Mouse (Mus musculus) limb, embryonic 12.5 days (tissue): ENCODE data around the gene 2900026A02Rik. TPM values are rescaled to one million over a fixed set of nuclear protein-coding genes. Genes with fewer than 3 reads are reported as not detected.

Experiments
- ATAC-seq: fragments of 200-750 bp; cut with Nextera tagmentation; 2 replicates; pipeline ENCODE4 v1.8.0; 2017; ENCODE audit warnings: low read depth, moderate TSS enrichment; ENCODE audit not compliant: insufficient number of reproducible peaks, insufficient read depth, low FRiP score, low TSS enrichment
- H3K27ac ChIP-seq: fragments of 300-500 bp; sonication (generic); 2 replicates; pipeline ENCODE4 v1.5.1; 2016; ENCODE audit warnings: mild to moderate bottlenecking, moderate library complexity
- H3K27me3 ChIP-seq: fragments of 300-500 bp; sonication (generic); 2 replicates; pipeline ENCODE4 v1.6.1; 2016; ENCODE audit warnings: mild to moderate bottlenecking, moderate library complexity
- H3K36me3 ChIP-seq: fragments of 300-500 bp; sonication (generic); 2 replicates; pipeline ENCODE4 v1.6.1; 2016; ENCODE audit warnings: mild to moderate bottlenecking, moderate library complexity
- H3K4me1 ChIP-seq: fragments of 300-500 bp; sonication (generic); replicated peaks from 2 replicates; pipeline ENCODE4 v1.6.1; 2016
- H3K4me2 ChIP-seq: fragments of 300-500 bp; sonication (generic); 2 replicates; pipeline ENCODE4 v1.6.1; 2016; ENCODE audit warnings: mild to moderate bottlenecking, moderate library complexity
- H3K4me3 ChIP-seq: fragments of 300-500 bp; sonication (generic); replicated peaks from 2 replicates; pipeline ENCODE4 v1.5.1; 2016; ENCODE audit warnings: mild to moderate bottlenecking
- H3K9ac ChIP-seq: fragments of 300-500 bp; sonication (generic); replicated peaks from 2 replicates; pipeline ENCODE4 v1.6.1; 2016; ENCODE audit warnings: mild to moderate bottlenecking, moderate library complexity
- H3K9me3 ChIP-seq: fragments of 300-500 bp; sonication (generic); 2 replicates; pipeline ENCODE4 v1.6.1; 2016; ENCODE audit warnings: mild to moderate bottlenecking, moderate library complexity
- WGBS: fragments of 180-500 bp; shearing (Covaris S2); methylation state at CpG from one replicate; pipeline ENCODE4 v1.1.7; 2016; 5-methylcytosine and 5-hydroxymethylcytosine counted together
- polyA plus RNA-seq: library from polyadenylated mRNA; unstranded; fragments of >200 nt; fragmentation: Nextera tagmentation; extraction: Ambion mirVana; gene quantifications from 2 replicates; pipeline ENCODE4 v1.2.1, GENCODE M21; 2016

The 2900026A02Rik gene
- 3.2 and 4.9 TPM in 2 replicates for polyA plus RNA-seq

DNA sequence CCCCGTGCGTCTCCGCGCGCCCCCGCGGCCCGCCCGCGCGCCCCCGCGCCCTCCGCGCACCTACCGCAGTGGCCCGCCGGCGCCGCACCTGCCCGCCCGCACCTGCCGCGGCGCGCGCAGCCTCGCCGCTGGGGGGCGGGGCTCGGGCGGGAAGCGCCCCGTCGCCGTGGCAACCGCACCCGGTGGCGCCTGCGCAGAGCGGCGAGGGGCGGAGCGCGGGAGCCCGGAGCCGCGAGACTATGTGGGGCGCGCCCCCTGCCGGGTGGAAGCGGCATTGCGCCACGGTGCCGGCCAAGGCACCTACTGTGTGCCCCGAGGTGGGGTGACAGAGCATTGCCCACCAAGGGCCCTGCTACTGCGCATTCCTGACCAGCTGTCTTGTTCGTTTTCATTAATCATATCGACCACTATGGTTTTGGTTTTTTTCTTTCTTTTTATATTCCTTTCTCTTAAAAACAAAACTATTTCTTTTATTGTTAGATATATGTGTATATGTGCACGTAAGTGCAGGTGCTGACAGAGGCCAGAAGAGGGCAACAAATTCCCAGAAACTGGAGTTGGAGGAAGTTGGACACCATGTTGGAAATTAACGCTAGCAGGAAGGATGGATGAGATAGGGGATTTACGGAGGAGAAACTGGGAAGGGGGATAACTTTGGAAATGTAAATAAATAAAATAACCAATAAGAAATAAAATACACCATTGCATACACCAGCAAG is at the start of gene 2900026A02Rik:
TSS of gene 2900026A02Rik (minus strand) at position 90 of the 719 bp plus-strand sequence.
- no peak for ATAC-seq
- Histone ChIP-seq H3K36me3 (no peaks in the 10 kb centered on the region), H3K4me1 (peaks cover 15% of the 10 kb centered on the region; the same call in 1 of the 2 replicates), H3K9ac (peak within 1 kb of the TSS; percentile 71), H3K27me3 (peaks cover 39% of the 10 kb centered on the region), H3K9me3 (no peaks in the 10 kb centered on the region), H3K27ac (no peak within 1 kb of the TSS), H3K4me2 (peak within 1 kb of the TSS; percentile 97), H3K4me3 (peak within 1 kb of the TSS; percentile 54)
- 9% methylated on average over 58 of the region's 62 CpGs for WGBS

DNA sequence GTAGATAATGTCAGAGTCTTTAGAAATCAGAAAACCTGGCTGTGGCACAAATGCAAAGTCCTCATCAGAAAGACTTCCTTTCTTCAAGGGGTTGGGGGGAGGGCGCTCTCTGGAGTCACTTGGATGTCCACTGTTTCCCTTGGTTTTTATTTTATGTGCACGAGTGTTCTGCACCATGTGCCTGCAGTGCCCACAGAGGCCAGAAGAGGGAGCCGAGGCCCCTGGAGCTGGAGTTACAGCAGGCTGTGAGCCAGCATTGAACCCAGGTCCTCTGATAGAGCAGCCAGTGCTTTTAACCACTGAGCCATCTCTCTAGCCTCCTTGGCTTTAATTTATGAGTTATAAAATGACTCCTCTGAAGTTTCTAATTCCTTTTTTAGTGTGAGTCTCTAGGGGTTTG is 49.0 kb upstream of the 2900026A02Rik start:
- H3K4me2 ChIP-seq, result no peak overlapping the region
- no peak overlapping the region for H3K27ac ChIP-seq
- no peaks in the 10 kb centered on the region for H3K4me1 ChIP-seq
- 77% methylated on average over 3 of the region's 3 CpGs for WGBS
- no peaks in the 10 kb centered on the region; the same call in 1 of the 2 replicates for H3K9me3 ChIP-seq
- H3K9ac ChIP-seq, result no peak overlapping the region
- no peak overlapping the region for H3K4me3 ChIP-seq
- H3K36me3 ChIP-seq, result 0 out of 2 replicates have a peak, but pooled peaks cover 3% of the 10 kb centered on the region
- no peaks in the 10 kb centered on the region for H3K27me3 ChIP-seq
- no peak for ATAC-seq

DNA sequence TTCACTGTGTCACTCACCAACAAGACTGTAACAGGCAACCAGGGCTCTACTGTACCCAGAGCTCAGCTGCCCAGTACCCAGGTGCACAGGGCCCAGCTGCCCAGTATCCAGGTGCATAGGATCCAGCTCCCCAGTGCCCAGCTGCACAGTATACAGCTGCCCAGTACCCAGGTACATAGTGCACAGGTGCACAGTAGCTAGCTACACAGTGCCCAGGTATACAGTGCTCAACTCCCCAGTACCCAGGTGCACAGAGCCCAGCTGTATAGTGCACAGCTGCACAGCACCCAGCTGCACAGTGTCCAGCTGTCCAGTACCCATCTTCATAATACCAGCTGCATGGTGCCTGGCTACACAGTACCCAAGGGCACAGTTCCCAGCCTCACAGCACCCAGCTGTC is 47.2 kb upstream of the 2900026A02Rik start:
- Histone ChIP-seq H3K36me3 (no peaks in the 10 kb centered on the region), H3K4me3 (no peak overlapping the region), H3K9ac (no peak overlapping the region), H3K4me1 (no peaks in the 10 kb centered on the region), H3K27ac (no peak overlapping the region), H3K4me2 (no peak overlapping the region), H3K9me3 (peaks cover 5% of the 10 kb centered on the region), H3K27me3 (no peaks in the 10 kb centered on the region)
- ATAC-seq, result no peak

DNA sequence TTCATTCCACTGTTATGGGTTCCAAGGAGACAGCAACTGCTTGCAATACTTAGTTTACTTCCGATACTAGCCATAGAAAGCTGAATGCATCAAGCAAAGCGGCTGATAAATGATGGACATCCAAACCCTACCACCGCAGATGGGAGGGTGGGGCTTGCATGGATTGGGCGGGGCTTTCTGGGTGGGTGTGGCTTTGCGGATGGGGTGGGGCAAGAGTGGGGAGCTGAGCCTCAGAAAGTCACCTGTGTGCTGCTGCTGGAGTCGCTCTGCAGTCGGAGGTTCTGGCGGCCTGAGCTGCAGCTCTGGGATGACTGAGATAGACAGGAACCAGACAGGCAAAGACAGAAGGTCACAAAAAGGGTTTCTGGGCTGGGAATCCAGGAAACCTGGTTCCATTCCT is 44.6 kb upstream of the 2900026A02Rik start:
- Histone ChIP-seq H3K9ac (no peak overlapping the region), H3K4me3 (no peak overlapping the region), H3K27ac (no peak overlapping the region), H3K9me3 (peaks cover 5% of the 10 kb centered on the region), H3K36me3 (no peaks in the 10 kb centered on the region), H3K4me1 (no peaks in the 10 kb centered on the region), H3K27me3 (no peaks in the 10 kb centered on the region), H3K4me2 (no peak overlapping the region)
- no peak for ATAC-seq
- 78% methylated on average over 8 of the region's 8 CpGs for WGBS

DNA sequence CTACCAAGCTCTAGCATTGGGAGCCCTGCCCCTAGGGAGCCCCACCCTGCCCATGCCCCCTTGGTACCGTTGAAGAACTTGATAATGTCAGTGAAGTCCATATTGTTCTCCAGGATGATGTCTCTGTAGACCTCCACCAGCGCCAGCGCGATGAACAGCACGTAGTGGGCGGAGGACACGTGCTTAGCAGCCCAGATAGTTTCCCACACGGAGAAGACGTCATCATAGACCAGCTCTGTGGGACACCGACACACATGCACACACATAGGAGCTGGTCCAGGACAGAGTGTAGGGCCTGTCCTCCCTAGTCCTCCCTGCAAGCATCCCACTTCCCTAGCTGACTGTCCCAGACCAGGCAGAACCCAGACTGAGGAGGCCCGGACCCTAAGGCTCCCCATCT is 29.8 kb upstream of the 2900026A02Rik start:
- Histone ChIP-seq H3K27me3 (no peaks in the 10 kb centered on the region), H3K36me3 (no peaks in the 10 kb centered on the region), H3K4me2 (no peak overlapping the region), H3K4me3 (no peak overlapping the region), H3K27ac (no peak overlapping the region), H3K9me3 (no peaks in the 10 kb centered on the region), H3K4me1 (no peaks in the 10 kb centered on the region), H3K9ac (no peak overlapping the region)
- 94% methylated on average over 11 of the region's 11 CpGs for WGBS
- ATAC-seq, result no peak

DNA sequence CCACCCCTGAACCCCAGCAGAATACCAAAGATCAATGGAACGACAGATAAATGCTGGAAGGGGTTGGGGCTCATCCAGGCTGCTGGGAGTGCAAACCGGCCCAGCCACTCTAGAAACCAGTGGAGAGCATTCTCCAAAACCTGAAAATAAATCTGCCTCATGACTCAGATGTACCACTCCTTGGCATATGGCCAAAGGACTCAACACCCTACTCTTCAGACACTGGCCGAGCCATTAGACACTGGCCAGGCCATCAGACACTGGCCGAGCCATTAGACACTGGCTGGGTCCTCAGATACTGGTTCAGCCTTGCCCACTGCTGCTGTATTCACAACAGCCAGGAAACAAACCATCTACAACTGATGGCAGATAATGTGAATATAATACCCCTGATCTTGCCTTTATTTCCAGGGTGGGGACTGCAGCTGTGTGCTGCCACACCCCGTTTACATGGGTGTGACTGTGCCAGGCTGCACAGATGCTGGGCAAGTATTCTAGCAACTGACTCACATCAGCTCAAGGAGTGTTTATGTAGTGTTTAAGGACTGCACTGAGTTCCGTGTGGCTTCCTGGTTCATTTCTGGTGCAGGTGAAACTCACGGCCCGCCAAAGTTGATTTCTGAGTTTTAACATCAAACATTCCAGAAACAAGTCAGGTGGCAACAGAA is 28.4 kb upstream of the 2900026A02Rik start:
- H3K27me3 ChIP-seq, result no peaks in the 10 kb centered on the region
- no peaks in the 10 kb centered on the region for H3K36me3 ChIP-seq
- WGBS, result 83% methylated on average over 8 of the region's 8 CpGs
- H3K4me2 ChIP-seq, result no peak overlapping the region
- no peaks in the 10 kb centered on the region for H3K9me3 ChIP-seq
- H3K27ac ChIP-seq, result no peak overlapping the region
- no peaks in the 10 kb centered on the region; the same call in 1 of the 2 replicates for H3K4me1 ChIP-seq
- no peak overlapping the region for H3K4me3 ChIP-seq
- no peak overlapping the region for H3K9ac ChIP-seq
- no peak for ATAC-seq

DNA sequence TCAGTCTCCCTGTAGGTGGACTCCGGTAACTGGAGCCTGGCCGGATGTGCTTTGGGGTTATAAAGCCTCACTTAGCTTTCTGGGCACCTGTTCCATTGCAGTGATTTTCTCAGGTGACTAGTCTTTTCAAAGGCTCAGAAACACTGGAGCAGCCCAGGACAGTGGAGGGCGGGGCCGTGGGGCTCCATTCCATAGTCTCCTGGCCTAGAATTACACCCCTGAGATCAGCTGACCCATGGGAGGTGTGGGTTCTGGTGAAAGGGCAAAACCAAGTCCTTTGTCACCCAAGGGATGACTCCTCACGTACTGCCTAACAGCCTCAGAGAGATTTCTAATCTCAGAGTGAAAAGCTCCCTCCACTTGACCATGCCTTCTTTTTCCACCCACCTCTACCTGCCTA is 9.2 kb upstream of the 2900026A02Rik start:
- Histone ChIP-seq H3K27me3 (no peaks in the 10 kb centered on the region), H3K4me2 (no peak overlapping the region), H3K27ac (no peak overlapping the region), H3K4me3 (no peak overlapping the region), H3K4me1 (peaks cover 18% of the 10 kb centered on the region), H3K36me3 (no peaks in the 10 kb centered on the region), H3K9me3 (no peaks in the 10 kb centered on the region), H3K9ac (no peak overlapping the region)
- 75% methylated on average over 5 of the region's 5 CpGs for WGBS
- no peak for ATAC-seq

DNA sequence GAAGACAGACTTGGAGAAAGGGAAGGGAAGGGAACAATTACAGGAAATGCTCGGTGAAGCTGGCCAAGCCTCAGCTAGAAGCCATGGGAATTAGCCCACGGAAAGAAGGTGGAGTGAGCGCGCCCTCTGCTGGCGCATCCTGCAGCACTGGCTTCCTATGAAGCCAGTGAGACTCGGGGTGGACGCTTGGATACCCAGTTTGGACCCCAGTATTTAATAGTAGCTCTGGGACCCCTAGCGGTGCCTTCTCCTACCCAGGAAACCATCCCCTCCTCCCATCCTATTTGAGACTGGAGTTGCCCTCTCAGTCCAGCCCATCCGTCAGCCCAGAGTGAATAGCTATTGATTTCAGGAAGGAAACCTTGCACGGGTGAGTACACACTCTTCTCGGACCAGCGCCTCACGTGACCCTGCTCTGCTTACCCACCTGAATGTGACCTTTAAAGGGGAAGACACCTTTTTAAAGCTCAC is 5.6 kb upstream of the 2900026A02Rik start, which contains the start of gene Tmem211:
TSS of gene Tmem211 (plus strand) at position 278 of the 471 bp plus-strand sequence.
- under 1% methylated on average over 13 of the region's 13 CpGs for WGBS
- Histone ChIP-seq H3K27ac (no peak within 1 kb of the TSS), H3K9ac (peak within 1 kb of the TSS; percentile 28; the same call in 1 of the 2 replicates), H3K4me3 (peak within 1 kb of the TSS; percentile 29), H3K4me1 (peaks cover 19% of the 10 kb centered on the region), H3K4me2 (peak within 1 kb of the TSS; percentile 51), H3K36me3 (no peaks in the 10 kb centered on the region), H3K27me3 (no peaks in the 10 kb centered on the region; the same call in 1 of the 2 replicates), H3K9me3 (no peaks in the 10 kb centered on the region)
- peak; percentile 80 for ATAC-seq

DNA sequence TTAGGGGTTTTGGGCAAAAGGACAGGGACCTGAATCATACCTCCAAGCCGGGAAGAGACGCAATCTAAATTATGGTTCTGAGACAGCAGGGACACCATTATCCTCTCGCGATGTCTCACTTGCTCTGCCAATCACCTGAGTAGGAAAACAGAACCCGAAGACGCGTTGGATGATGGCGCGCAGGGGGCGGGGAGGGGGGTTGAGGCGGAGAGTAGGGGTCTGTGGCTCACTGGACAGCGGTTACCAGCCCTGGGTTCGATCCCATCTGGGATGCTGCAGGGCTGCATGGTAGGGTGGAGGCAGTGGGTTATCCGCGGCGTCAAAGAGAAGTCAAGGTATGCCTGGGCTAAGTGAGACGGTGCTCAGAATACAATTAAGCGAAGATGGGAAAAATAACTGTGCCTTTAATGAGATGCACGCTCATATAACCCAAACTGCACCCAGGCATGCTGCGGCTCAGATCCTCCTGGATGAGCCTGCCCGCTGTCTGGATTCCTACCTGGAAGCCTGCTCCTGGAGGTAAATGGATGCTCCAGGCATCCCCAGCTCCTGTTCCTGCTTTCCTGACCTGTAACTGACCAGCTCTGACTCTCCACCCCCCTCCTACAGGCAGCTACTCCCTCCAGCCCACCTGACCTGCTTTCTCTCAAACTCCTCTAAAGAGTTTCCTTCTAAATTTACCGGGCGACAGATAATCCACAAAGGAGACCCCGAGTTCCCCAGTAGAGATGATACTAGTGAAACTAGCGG is 4.8 kb upstream of the 2900026A02Rik start:
- Histone ChIP-seq H3K27me3 (peaks cover under 1% of the 10 kb centered on the region), H3K36me3 (no peaks in the 10 kb centered on the region), H3K27ac (no peak overlapping the region), H3K9ac (peak overlapping the region; percentile 28; the same call in 1 of the 2 replicates), H3K4me2 (peak overlapping the region; percentile 51), H3K9me3 (no peaks in the 10 kb centered on the region), H3K4me3 (peak overlapping the region; percentile 29), H3K4me1 (peaks cover 19% of the 10 kb centered on the region)
- ATAC-seq, result no peak
- WGBS, result 21% methylated on average over 25 of the region's 25 CpGs

DNA sequence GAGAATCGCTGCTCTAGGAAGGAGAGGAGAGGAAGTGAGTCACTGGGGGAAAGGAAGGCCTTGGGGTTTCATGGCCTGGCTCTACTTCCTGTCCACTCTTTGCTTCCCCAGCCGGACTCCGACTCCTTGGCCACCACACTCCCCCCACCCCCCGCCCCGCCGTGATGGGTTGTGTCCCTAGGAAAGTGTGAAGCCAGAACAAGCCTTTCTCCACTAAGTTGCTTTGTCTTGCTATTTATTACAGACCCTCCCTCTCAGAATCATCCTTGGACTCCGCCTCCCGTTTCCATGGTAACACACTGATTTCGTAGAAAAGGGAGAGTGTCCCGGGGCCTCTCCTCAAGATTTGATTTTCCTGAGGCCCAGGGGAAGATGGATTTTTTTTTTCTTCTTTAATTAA is 4.2 kb upstream of the 2900026A02Rik start:
- H3K4me3 ChIP-seq, result no peak overlapping the region
- ATAC-seq, result no peak

DNA sequence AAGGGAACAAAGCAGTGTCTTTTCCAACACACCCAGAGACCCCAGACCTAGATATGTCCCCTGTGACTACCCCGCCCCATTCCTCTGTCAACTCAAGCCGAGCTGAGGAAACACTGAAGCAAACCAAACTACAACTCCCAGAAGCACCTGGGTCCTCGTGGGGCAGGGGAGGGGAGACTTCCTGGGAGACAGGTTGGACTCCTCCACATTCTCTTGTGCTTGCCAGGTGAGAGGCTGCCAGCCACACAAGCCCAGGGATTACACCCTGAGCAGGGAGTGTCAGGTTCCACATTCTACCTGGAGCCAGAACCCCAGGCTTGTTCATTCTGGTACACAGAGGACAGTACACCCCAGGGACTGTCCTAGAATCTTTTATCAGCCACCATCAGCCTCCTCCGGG is 2.9 kb upstream of the 2900026A02Rik start:
- WGBS, result 57% methylated on average over 4 of the region's 4 CpGs
- no peaks in the 10 kb centered on the region for H3K36me3 ChIP-seq

More for the DNA sequence above, 4.2 kb upstream of the 2900026A02Rik start:
- 27% methylated on average over 10 of the region's 10 CpGs for WGBS
- Histone ChIP-seq H3K27ac (no peak overlapping the region), H3K9ac (no peak overlapping the region), H3K36me3 (no peaks in the 10 kb centered on the region), H3K4me1 (peaks cover 22% of the 10 kb centered on the region), H3K9me3 (no peaks in the 10 kb centered on the region), H3K27me3 (peaks cover 7% of the 10 kb centered on the region), H3K4me2 (no peak overlapping the region)

More for the DNA sequence above, 2.9 kb upstream of the 2900026A02Rik start:
- no peak overlapping the region for H3K27ac ChIP-seq
- H3K9ac ChIP-seq, result no peak overlapping the region
- no peaks in the 10 kb centered on the region for H3K9me3 ChIP-seq
- H3K4me3 ChIP-seq, result no peak overlapping the region
- H3K4me2 ChIP-seq, result no peak overlapping the region
- peaks cover 20% of the 10 kb centered on the region for H3K27me3 ChIP-seq
- ATAC-seq, result no peak
- peaks cover 22% of the 10 kb centered on the region for H3K4me1 ChIP-seq
